Mouse (Mus musculus) thymus, postnatal 25 days (tissue): ENCODE results near the gene Grap2.

Experiments used
- DNase-seq: peaks from one replicate; pipeline ENCODE4 v3.0.0; 2022

Gene Grap2

DNA sequence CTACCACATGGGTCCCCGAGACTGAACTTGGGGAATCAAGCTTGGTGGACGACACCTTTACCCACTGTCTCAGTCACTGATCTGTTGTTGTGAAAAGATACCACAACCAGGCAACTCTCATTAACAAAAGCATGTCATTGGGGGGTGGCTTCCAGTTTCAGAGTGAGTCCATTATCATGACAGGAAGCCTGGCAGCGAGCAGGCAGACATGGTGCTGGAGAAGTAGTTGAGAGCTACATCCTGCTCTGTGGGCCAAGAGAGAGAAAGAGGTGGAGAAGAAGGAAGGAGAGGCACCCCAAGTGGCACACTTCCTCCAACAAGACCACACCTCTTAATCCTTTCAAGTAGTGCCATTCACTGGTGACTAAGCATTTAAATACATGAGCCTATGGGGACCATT, 67.5 kb downstream of the Grap2 start:
- DNase-seq: no peak

DNA sequence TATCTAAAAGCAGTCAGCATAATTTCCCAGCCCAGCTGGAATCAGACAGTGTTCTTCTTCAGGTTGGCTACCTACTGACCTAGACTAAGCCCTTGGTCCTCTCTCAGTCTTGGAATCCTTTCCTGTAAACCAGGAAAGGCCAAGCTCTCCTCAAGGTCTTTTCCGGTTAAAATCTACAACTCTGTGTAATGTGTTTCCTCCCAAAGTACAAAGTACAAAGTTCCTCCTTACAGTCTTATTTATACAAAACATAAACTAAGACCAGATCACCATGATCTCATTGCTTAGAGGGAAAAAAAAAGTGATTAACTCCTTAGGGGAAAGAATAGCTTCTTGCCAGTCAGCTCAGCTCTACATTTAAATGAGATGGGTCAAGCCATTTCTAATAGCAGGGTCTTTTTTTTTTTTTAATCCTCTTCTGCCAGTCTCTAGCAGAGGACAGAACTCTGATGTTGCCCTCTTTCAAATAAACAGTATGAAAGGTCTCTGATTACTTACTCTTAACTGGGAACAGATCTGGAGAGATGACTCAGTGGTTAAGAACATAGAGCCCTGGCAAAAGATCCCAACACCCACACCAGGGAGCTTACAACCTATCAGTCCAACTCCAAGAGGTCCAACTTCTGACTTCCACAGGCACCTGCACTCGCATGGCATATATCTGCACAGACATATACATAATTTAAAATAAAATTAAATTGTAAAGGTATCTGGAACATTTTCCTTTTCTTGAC, 69.5 kb downstream of the Grap2 start:
- DNase-seq: no peak

DNA sequence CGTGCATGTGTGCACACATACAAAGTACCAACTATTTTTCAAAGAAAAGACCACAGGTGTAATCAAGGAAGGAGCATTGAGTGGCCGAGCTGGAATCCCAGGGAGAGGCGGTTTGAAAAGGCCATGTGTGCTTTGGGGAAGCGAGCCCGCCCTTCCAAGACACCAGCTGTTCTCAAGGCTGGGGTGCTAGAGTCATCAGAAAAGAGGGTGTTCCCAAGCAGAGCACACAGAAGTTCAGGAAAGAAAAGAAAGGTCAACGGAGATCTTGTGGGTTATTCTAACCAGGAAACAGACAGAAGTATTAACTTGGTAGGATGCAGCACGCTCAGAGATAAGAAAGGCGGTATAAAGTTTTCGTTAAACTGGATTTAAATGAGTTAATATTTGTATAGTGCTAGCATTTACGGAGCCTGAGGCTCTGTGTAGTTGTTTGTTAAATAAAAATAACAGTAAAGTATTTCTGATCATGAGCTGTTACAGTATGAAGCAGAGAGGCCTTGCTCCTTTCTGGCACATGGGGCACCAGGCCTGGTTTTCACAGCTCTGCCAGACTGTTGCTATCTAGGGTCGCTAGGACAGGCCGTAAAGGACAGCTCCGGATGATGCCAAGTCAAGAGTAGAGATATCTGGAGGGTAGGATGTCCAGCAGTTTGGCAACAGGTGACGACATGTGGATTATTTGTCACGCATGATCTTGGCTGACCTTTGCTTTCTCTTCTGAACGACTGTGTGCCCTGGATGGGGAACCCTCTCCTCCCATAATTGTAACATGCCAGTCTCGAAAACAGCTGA, 72.8 kb downstream of the Grap2 start:
- no peak for DNase-seq

DNA sequence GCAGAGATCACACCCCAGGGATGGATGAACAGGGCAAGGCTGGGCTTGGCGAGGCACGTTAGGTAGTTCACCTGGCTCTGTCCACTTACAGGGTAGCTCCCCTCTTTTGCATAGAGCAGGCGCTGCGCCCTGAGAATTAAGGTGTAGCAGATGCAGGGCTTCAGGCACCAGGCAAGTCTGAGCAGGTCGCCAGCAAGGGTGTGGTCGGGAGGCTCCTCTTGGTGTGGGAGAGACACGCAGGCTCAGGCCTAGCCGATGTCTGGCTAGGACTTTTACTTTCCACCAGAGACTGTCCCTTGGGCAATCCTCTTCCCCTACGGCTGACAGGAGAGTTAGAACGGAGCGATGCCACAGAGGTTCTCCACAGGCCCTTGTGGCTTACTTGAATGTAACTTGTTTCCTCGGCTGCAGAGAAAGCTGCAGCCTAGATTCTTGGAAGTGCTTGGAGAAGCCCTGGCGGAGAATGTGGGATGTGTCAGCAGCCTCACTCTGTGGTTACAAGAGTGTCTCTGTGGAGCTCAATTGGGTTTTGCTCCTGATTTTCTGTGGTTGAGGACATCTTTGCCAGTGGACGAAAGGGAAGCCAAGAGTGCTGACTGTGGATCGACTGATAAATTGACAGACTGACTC, 76.7 kb downstream of the Grap2 start:
- DNase-seq: no peak

DNA sequence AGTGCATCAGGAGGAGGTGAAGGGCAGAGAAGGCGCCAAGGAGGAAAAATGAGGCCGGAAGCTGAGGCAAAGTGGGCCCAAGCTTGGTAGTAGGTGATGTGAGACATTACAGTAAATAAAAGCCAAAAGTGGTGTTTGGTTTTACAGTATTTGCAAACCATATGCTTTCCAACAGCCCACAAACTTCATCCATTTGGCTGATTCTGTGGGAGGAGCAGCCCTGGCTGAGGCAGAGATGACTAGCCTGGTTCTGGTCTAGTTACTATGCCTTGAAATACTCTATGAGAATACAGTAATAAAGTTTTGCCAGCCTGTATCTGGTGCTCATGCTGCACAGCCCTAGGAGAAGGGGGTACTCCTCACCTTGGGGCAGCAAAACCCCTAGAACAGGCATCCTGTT, 78.0 kb downstream of the Grap2 start:
- DNase-seq: no peak

DNA sequence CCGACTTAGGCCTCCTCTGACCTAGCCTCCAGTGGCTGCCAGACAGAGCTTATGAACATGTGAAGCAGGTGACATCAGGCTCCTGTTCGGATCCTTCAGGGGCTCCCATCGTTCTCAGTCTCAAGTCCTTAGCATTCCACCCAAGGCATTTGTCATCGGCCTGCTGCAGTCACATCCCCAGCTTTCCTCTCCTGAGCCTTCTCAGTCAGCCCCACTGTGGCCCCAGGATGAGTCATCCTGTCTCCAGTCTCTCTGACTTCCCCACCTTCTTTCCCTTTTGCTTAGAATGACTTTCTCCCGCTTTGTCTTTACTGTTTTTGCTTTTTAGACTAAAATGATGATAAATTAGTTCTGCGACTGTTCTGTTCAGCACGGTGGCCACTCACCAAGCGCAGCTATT, 81.5 kb downstream of the Grap2 start:
- no peak for DNase-seq

DNA sequence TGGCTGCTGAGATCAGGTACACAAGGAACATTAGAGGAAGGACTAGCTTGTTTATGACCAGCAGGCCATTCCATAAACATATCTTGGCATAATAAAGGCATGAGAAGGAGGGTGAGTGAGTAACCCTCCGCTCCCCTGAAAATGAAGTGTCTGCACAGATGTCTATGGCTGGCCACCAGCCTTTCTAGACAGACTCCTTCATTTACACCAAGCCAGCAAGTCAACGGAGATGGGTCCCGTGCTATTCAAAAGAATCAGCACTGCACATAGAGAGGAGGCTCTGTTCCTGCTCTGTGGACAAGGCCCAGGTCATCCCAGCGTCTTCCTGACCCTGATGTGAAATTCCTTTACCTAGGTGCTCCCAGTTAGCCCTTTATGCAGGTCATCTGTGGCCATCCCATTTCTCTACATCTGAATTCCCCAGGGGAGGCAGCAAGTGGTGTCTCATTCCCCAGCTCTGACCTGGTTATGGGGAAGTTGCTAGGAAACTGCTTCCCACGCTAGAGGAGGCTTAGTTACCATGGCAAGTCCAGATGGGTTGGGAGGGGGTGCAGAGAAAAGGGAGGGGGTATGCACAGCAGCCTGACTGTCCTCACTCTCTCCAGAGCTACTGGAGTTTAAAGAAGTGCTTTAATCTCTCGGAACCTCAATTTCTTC, 86.5 kb downstream of the Grap2 start:
- no peak for DNase-seq

DNA sequence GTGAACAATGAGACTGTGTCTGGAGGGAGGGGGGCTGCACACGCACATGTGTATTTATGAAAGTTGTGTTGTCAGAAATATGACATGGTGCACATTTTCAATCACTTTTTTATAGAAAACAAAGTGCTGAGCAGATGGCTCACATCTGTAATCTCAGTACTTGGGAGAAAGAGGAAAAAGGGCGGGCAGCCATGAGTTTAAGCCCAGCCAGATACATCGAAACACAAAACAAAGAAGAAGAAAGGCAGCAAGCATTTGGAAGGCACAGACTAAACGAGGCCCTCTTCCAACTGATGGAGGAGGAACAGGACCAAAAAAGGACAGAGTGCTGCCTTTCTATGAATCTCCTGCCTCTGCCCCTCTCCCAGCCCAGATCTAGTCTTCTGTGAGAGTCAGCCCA, 88.6 kb downstream of the Grap2 start:
- DNase-seq: no peak

DNA sequence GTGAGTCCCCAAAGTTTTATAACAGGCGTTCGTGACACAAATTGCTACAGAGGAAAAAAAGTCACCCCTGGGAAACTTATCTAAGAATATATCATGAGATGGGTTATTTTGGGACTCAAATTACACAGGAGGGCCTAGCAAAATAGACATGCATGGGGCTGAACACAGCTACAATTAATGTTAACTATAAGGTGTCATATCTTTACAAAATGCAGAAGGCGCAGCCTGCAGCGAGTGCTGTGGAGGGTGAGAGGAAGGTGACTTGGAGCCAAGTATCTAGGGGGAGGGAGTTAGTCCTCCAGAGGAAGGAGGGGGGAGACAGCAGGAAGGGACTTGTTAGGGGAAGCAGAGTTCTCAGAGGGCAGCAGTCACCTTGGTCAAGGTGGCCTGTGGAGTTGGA, 92.0 kb downstream of the Grap2 start:
- DNase-seq: no peak

DNA sequence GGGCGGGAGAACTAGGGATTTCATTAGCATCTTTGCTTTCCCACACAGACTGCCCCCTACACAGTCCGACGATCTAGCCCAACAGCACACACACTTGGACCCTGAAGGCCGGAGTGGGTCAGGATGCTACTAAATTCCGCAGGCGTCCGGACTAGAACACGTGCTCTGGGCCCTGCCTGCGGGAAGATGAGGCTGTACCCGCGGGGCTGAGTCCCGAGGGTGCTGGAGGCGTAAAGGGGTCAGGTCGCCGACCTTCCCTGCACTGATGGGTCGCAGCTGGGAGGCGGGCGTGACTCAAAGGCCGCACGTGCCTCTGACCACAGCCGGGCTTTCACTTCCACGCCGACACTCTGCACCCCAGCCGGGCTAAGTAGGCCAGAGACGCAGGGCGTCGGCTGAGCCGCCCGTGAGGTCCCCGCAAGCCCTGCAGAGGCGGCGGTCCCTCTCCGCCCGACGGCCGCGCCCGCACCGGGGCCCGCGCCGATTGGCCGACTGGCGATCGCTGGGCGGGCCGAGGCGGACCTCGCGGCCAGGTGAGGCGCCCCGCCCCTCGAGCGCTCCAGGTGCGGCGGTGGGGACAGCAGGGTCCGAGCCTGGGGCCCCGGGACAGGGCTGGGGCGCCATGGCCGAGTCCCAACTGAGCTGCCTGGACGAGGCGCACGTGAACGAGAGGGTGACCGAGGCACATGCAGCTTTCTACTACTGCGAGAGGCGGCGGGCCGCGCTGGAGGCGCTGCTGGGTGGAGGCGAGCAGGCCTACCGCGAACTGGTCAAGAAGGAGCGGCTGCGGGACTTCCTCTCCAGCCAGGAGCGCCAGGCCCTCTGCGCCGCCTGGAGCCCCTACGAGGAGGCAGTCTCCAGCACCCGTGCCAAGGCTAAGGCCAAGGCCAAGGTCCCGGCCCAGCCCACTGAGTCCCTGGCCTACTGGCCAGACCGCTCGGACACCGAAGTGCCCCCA, 99.2 kb downstream of the Grap2 start, which contains the start of gene Fam83f:
Fam83f (plus strand) TSS at position 553 of the 958 bp plus-strand sequence.
- DNase-seq: no peak

DNA sequence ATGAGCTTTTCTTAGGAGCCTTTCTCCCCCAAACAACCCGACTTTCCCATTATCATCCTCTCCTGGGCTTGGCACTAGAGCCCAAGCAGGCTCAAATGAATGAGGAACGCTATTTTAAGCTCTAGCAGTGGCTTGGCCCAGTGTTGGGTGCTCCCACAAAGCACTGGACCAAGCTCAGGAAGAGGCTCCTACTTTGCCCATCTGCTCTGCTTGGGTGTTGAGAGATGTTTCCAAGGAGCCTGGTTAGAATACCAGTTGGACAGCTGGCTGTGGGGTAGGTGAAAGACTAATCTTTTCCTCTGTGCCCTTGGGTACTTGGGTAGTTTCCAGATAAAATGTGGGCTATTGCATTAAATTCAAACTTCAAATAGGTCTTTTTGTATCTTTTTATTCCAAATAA, 100.4 kb downstream of the Grap2 start:
- DNase-seq: no peak

DNA sequence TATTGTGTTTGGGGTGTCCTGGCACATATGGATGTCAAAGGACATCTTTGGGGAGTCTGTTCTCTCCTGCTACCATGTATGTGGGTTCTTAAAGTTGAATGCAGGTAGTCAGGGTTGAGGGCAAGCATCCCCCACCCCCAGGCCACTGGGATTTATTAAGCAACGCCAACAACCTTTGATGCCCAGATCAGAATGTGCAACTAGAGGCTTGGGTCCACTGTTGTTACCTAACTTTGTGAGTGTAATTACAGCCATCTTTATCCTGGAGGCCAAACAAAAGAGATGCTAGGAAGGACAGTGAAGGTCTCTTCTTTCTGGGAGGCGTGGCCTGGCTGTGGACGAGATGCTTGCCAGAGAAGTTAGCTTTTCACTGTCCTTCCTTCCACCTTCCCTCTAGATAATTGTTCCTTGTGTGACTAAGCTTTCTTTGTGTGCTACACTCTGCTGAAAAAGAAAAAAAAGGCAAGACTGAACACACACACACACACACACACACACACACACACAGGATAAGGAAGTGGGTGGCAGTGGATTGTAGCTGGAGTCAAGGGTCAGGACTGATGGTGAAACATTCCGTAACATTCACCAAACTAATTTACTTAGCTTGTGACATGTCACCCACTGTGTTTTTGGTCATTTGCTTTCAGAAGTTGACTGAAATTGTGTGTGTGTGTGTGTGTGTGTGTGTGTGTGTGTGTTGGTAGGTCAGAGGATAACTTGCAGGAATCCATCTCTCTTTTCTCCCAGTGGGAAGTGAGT, 101.1 kb downstream of the Grap2 start:
- DNase-seq: no peak

DNA sequence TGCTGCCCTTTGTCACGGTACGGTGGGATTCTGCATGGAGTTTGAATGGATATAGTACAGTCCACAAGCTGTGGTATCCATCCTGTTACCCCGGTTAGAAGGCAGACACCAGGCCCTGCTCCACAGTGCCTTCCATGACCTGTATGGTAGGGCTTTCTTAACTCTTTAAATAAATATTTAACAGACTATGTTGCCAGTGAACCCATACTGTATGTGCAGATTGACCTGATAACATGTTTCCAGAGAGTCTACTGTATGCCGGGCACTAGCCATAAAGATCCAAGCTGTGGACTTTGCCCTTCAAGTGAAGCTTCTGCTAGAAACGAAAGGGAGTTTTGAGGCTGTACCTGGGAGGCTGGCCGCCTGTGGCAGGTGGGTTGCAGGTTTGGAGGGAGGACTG, 102.3 kb downstream of the Grap2 start:
- no peak for DNase-seq

DNA sequence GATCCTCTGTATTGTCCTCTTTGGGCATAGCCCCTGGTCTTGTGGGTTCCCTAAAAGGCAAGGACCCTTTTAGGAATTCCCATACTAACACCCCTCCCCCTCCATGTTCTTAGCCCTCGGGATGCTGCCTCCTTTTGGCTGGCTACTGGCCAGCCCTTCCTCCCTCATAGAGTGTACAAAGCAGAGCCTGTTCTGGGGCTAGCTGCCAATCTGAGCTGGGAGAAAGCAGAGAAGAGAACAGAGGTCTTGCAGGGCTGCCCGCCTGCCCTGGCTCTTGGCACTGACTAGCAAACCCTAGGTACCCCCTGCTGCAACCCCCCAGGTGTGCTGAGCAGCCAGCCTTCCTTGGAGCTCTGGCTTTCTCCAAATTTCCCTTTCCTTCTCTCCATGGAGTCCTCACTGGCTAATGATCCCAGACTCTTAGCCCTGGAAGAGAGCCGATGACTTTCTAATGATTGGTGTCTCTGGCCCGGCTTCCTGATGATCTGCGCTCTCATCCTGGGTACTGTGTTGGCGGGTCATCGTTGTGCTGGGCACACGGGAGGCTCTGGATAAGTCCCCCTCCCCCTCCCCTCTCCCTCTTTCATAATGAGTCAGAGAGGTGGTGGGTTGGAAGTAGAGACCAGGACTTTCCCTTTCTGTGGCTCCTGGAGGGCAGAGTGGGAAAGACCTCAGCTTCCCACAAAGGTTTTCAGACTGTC, 107.3 kb downstream of the Grap2 start:
- no peak for DNase-seq

DNA sequence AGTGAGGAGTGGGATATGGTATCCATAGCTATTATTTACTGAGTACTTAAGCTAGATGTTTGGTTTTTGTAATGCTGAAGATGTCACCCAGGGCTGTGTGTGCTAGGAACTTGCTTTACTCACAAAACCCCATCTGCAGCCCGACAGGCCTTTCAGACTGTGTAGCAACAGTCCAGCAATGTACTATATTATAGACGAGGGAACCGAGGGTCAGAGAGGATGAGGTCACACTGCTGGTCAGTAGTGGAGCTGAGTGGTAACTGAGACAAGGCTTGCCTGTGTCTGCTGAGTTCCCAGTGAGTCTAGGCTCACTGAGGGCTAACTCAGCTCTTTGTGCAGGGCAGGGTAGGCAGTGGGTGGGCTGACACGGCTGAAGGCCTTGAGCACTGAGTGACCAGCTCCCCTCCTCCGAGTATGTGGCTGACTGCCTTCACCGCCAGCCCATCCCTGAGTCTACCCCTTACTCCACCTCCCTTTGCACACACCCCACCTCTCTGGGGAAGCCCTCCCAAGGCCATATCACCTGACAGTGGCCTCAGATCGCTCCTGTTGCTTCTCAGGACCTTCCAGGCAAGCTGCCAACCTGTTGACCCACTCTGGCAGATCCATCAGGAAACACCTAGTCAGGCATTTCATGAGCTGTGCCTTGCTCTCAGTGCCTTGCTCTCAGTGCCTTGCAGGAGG, 108.1 kb downstream of the Grap2 start:
- no peak for DNase-seq

DNA sequence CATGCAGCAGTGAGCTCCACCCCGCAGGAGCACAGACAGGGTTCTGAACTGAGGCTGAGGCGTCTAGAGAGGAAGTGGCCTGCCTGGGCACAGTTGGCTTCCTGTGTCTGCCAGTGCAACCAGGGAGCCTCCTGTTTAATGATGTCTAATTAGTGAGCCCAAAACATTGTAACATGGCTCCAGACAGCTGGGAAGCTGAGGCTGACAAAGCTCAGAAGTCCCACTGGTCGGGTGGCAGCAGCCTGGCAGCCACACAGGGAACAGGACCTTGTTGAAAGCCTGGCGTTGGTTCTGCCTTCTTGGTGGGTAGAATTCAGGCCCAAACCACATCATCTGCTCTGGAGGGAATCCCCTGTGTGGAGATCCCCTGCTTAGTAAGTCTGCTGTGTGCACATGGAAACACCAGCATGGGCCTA, 109.1 kb downstream of the Grap2 start:
- peak; percentile 65 for DNase-seq

DNA sequence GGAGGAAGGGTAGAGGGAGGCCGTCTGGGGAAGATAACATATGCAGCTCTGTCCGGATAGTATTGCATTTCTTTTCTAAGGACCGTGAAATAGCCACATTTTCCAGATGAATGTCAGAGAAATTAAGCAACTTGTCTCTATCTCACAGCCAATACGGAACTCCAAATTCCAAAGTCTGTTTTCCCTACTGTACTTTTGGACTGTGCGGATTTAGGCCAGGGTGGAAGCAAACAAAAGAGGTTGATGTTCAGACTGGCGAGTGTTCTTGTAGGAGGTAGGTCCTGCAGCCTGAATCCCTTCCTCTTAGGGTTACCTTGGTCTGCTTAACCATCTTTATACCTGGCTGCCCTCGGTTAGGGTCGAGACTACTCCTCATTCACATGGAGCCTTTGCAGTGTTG, 109.9 kb downstream of the Grap2 start:
- no peak for DNase-seq

DNA sequence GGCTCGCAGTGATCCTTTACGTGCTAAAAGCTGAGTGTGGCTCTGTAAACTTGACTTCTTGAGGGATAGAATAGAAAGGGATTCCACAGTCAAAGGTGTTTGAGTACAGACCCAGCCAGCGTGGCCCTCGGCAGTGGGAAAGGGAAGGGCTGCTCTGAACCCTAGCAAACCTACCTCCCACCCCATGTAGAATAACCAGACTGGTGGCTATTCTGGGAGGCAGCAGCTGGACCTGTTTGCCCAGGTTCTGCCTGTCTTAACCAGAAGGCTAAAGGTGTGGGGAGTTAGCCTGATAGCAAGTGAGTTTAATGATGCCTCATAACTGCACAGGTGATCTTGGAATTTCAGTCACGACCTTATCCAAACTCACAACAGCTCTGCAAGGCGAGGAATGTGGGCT, 110.8 kb downstream of the Grap2 start:
- no peak for DNase-seq

DNA sequence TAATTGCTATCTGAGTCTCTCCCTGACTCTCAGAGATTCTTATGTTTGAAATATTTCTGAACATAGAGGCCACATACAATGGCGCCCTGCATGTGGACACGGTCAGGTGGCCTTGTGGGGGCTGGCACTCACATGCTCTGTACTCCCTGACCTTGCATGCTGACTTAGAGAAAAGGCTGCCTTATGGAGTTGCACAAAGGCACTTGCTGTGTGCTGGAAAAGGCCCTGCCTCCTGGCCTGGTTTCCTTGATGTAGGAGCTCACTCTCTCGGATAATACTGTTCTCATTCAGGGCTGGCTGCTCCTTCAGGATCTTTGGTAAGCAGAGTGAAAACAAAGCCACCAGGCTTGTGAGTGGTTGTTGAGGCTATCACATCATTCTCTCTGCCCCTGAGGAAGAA, 111.6 kb downstream of the Grap2 start:
- DNase-seq: no peak
